ENCODE assay signal across 29 mouse cellular contexts in the genomic region with DNA sequence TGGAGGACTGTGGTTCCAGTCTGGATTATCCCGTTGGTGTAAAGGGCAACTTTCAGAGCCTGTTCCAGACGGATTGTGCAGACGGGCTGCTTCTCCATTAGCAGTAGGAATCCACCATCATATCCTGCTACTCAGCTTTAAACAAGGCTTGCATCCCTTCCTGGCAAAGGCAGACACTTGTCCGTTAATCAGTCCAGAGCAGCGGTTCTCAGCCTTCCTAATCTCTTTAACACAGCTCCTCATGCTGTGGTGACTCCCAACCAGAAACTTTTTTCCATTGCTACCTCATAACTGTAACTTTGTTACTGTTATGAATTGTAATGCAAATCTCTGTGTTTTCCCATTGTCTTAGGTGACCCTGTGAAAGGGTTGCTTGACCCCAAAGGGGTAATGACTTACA. TPM values are rescaled to one million over a fixed set of nuclear protein-coding genes. Genes with fewer than 3 reads are reported as not detected.
DNase-seq lines count a peak whose midpoint lies in the region; ATAC-seq lines count a peak whose summit lies in the region.
"Had no signal": no experiment of that assay in that cellular context is flagged by ENCODE, and none has a peak within 500 bp of the region (broad histone marks: within the 10 kb centered on the region; RNA-seq: fewer than 3 reads in every experiment).

No protein-coding gene starts in this region.

- H3K27ac ChIP-seq in liver, embryonic 12.5 days: peak overlapping the region; percentile 68; the same call in 1 of the 2 replicates
- H3K27ac ChIP-seq in kidney, embryonic 16.5 days (ENCODE audit: low read length): no peak overlapping the region
- H3K27ac ChIP-seq: forebrain, embryonic 10.5 days; heart, embryonic 13.5 days; hindbrain, embryonic 13.5 days; kidney, postnatal 0 days; left cerebral cortex, adult 2 months; midbrain, embryonic 12.5 days had no signal

- H3K4me3 ChIP-seq in liver, embryonic 12.5 days: no peak overlapping the region
- no peak overlapping the region for H3K4me3 ChIP-seq in kidney, embryonic 16.5 days (ENCODE audit: low read length)
- H3K4me3 ChIP-seq: forebrain, embryonic 10.5 days; heart, embryonic 13.5 days; hindbrain, embryonic 13.5 days; left cerebral cortex, adult 2 months; midbrain, embryonic 12.5 days had no signal

- DNase-seq in heart, adult 11 months: peak; percentile 74
- no peak for DNase-seq in heart, adult 18-20 months
- no peak for DNase-seq in thymus, postnatal 4 days
- no peak for DNase-seq in thymus, postnatal 36 days
- DNase-seq: cerebellum, adult 2 months; cerebellum, postnatal 25 days; gastrocnemius, postnatal 10 days; kidney, adult 18-20 months; layer of hippocampus, adult 9-11 months; lung, postnatal 10 days; right cerebral cortex, postnatal 4 days had no signal

- no peaks in the 10 kb centered on the region for H3K36me3 ChIP-seq in liver, embryonic 12.5 days
- H3K36me3 ChIP-seq in kidney, embryonic 16.5 days (ENCODE audit: insufficient read depth, low read length): no peaks in the 10 kb centered on the region
- H3K36me3 ChIP-seq: forebrain, embryonic 10.5 days; heart, embryonic 13.5 days; midbrain, embryonic 12.5 days had no signal

- H3K9ac ChIP-seq in liver, embryonic 12.5 days: no peak overlapping the region; the same call in 1 of the 2 replicates
- H3K9ac ChIP-seq in kidney, embryonic 16.5 days (replicated peaks; ENCODE audit: low read length): no peak overlapping the region
- H3K9ac ChIP-seq: heart, embryonic 13.5 days; hindbrain, embryonic 13.5 days; midbrain, embryonic 12.5 days had no signal

- H3K4me2 ChIP-seq in liver, embryonic 12.5 days: peak overlapping the region; percentile 48
- no peak overlapping the region for H3K4me2 ChIP-seq in kidney, embryonic 16.5 days (replicated peaks; ENCODE audit: low read depth, low read length)
- H3K4me2 ChIP-seq: heart, embryonic 13.5 days; hindbrain, embryonic 13.5 days; midbrain, embryonic 12.5 days had no signal

- no peaks in the 10 kb centered on the region for H3K9me3 ChIP-seq in liver, embryonic 12.5 days (replicated peaks)
- H3K9me3 ChIP-seq in kidney, embryonic 16.5 days (ENCODE audit: low read length): no peaks in the 10 kb centered on the region
- H3K9me3 ChIP-seq: forebrain, embryonic 10.5 days; heart, embryonic 13.5 days; hindbrain, embryonic 13.5 days; midbrain, embryonic 12.5 days had no signal

- WGBS in liver, embryonic 12.5 days (ENCODE audit: insufficient replicate concordance): 31% methylated on average over 5 of the region's 5 CpGs
- whole genome bisulfite sequencing in kidney, embryonic 16.5 days: 73% methylated on average over 5 of the region's 5 CpGs

- peaks cover 48% of the 10 kb centered on the region for H3K4me1 ChIP-seq in liver, embryonic 12.5 days
- H3K4me1 ChIP-seq in kidney, embryonic 16.5 days (ENCODE audit: insufficient read depth, low read length): peaks cover 4% of the 10 kb centered on the region; the same call in 1 of the 2 replicates

- H3K27me3 ChIP-seq in liver, embryonic 12.5 days (replicated peaks): peaks cover 44% of the 10 kb centered on the region
- peaks cover 17% of the 10 kb centered on the region for H3K27me3 ChIP-seq in kidney, embryonic 16.5 days (ENCODE audit: insufficient read depth, low read length)
- H3K27me3 ChIP-seq: Patski had no signal

- peak; percentile 71 for ATAC-seq in common myeloid progenitor, adult 5-6 weeks (replicated peaks; ENCODE audit: low read depth, poor library complexity, severe bottlenecking)
- peak; percentile 90 for ATAC-seq in liver, embryonic 12.5 days
- ATAC-seq in megakaryocyte progenitor cell, adult 5-6 weeks (replicated peaks; ENCODE audit: poor library complexity): peak; percentile 88
- no peak for ATAC-seq in kidney, embryonic 16.5 days (ENCODE audit: low FRiP score, low TSS enrichment)
- ATAC-seq: forebrain, embryonic 16.5 days; inflammation-experienced regulatory T-cells, adult 6 months; Patski had no signal

RNA-seq across cellular contexts. Expression of gene Slc45a1, which starts 2.6 kb away (rescaled TPM):
- total RNA-seq in heart, adult 18-20 months (2021): not detected
- not detected in 2 replicates for total RNA-seq in common myeloid progenitor, adult 5-6 weeks (2017)
- polyA plus RNA-seq in liver, embryonic 12.5 days (2016; fragmentation: Nextera tagmentation; extraction: Ambion mirVana): 0.05 TPM in 1 of 2 replicates, not detected in the other
- not detected in 2 replicates for total RNA-seq in megakaryocyte progenitor cell, adult 5-6 weeks (2015)
- total RNA-seq in megakaryocyte progenitor cell, adult 5-6 weeks (2017): not detected in 2 replicates
- 0.12 and 0.17 TPM in 2 replicates for polyA plus RNA-seq in kidney, embryonic 16.5 days (2015; fragmentation: Nextera tagmentation; extraction: Ambion mirVana)
- total RNA-seq: gastrocnemius, postnatal 10 days; granulocyte monocyte progenitor cell, adult 5-6 weeks; heart, postnatal 25 days; liver, adult 2 months; neutrophil, adult 5-6 weeks had no signal
- polyA plus RNA-seq: liver, adult 2 months; Patski; thymus, postnatal 0 days had no signal
